Mouse (Mus musculus) lung, postnatal 0 days (tissue): ENCODE data around the gene Icos. TPM values are rescaled to one million over a fixed set of nuclear protein-coding genes. Genes with fewer than 3 reads are reported as not detected.

ENCODE experiments used
- ATAC-seq: fragments of 200-750 bp; cut with Nextera tagmentation; 2 replicates; pipeline ENCODE4 v1.8.0; 2017; ENCODE audit warnings: moderate library complexity
- DNase-seq: peaks from one replicate; pipeline ENCODE4 v3.0.0-alpha.2; 2016; ENCODE audit warnings: low spot score
- H3K27ac ChIP-seq: fragments of 300-500 bp; sonication (generic); 2 replicates; pipeline ENCODE4 v1.5.1; 2014; ENCODE audit warnings: antibody characterized with exemption, mild to moderate bottlenecking, low read length, mixed read lengths
- H3K27me3 ChIP-seq: fragments of 300-500 bp; sonication (generic); replicated peaks from 2 replicates; pipeline ENCODE4 v1.6.1; 2014; ENCODE audit warnings: low read length, mixed read lengths; ENCODE audit not compliant: insufficient read depth
- H3K36me3 ChIP-seq: fragments of 300-500 bp; sonication (generic); 2 replicates; pipeline ENCODE4 v1.6.1; 2014; ENCODE audit warnings: low read length, mixed read lengths; ENCODE audit not compliant: insufficient read depth
- H3K4me1 ChIP-seq: fragments of 300-500 bp; sonication (generic); 2 replicates; pipeline ENCODE4 v1.6.1; 2014; ENCODE audit warnings: antibody characterized with exemption, low read depth, low read length, mixed read lengths; ENCODE audit not compliant: insufficient read depth
- H3K4me2 ChIP-seq: fragments of 300-500 bp; sonication (generic); replicated peaks from 2 replicates; pipeline ENCODE4 v1.6.1; 2014; ENCODE audit warnings: low read depth, mild to moderate bottlenecking, low read length, moderate library complexity, mixed read lengths
- H3K4me3 ChIP-seq: fragments of 300-500 bp; sonication (generic); 2 replicates; pipeline ENCODE4 v1.5.1; 2014; ENCODE audit warnings: low read depth, low read length
- H3K9ac ChIP-seq: fragments of 300-500 bp; sonication (generic); replicated peaks from 2 replicates; pipeline ENCODE4 v1.6.1; 2014; ENCODE audit warnings: low read depth, mild to moderate bottlenecking
- H3K9me3 ChIP-seq: fragments of 300-500 bp; sonication (generic); 2 replicates; pipeline ENCODE4 v1.6.1; 2016; ENCODE audit warnings: low read length, mixed read lengths
- CTCF ChIP-seq: IDR thresholded peaks from 2 replicates; pipeline ENCODE4 v1.5.1; 2016; ENCODE audit warnings: antibody characterized with exemption, mild to moderate bottlenecking
- EP300 ChIP-seq: IDR thresholded peaks from 2 replicates; pipeline ENCODE4 v1.6.1; 2016; ENCODE audit warnings: antibody characterized with exemption, mild to moderate bottlenecking, control low read depth
- WGBS: fragments of 180-500 bp; shearing (Covaris S2); extraction: QIAGEN DNeasy Blood & Tissue Kit; methylation state at CpG from one replicate; pipeline ENCODE4 v1.1.7; 2014; 5-methylcytosine and 5-hydroxymethylcytosine counted together
- polyA plus RNA-seq: library from polyadenylated mRNA; unstranded; fragments of >200 nt; fragmentation: Nextera tagmentation; extraction: Ambion mirVana; gene quantifications from 2 replicates; pipeline ENCODE4 v1.2.1, GENCODE M21; 2015

The Icos gene
- polyA plus RNA-seq, result 0.25 and 0.30 TPM in 2 replicates

- H3K27ac ChIP-seq, result no peak within 1 kb of the TSS
- H3K9me3 ChIP-seq, result no peaks in the 10 kb centered on the region
- no peak within 1 kb of the TSS for H3K4me2 ChIP-seq
- H3K4me3 ChIP-seq, result no peak within 1 kb of the TSS
- no peak for ATAC-seq
- 66% methylated on average over 6 of the region's 6 CpGs for WGBS
- no peak for DNase-seq
- no peak within 1 kb of the TSS for H3K9ac ChIP-seq
- no peaks in the 10 kb centered on the region for H3K36me3 ChIP-seq
- H3K27me3 ChIP-seq, result no peaks in the 10 kb centered on the region
- H3K4me1 ChIP-seq, result no peaks in the 10 kb centered on the region
- TF ChIP-seq EP300 (no peak), CTCF (no peak)
These were observed at the start of gene Icos for GRCm38 (mm10) chr1:60977641-60978040. Icos (plus strand) TSS chr1:60977927.

- H3K4me3 ChIP-seq, result no peak overlapping the region
- no peaks in the 10 kb centered on the region for H3K4me1 ChIP-seq
- H3K4me2 ChIP-seq, result no peak overlapping the region
- no peak for DNase-seq
- H3K36me3 ChIP-seq, result no peaks in the 10 kb centered on the region
- WGBS, result 81% methylated on average over 3 of the region's 3 CpGs
- TF ChIP-seq EP300 (no peak), CTCF (no peak)
- no peak for ATAC-seq
- no peak overlapping the region for H3K27ac ChIP-seq
- H3K9ac ChIP-seq, result no peak overlapping the region
- H3K27me3 ChIP-seq, result no peaks in the 10 kb centered on the region
- H3K9me3 ChIP-seq, result no peaks in the 10 kb centered on the region
These were observed 48.7 kb upstream of the Icos start for GRCm38 (mm10) chr1:60929036-60929435.

GRCm38 (mm10) chr1:60930397-60930796 is 47.3 kb upstream of the Icos start:
- Histone ChIP-seq H3K27me3 (no peaks in the 10 kb centered on the region), H3K9me3 (no peaks in the 10 kb centered on the region), H3K4me3 (no peak overlapping the region), H3K4me2 (no peak overlapping the region), H3K9ac (no peak overlapping the region), H3K36me3 (no peaks in the 10 kb centered on the region), H3K27ac (no peak overlapping the region), H3K4me1 (no peaks in the 10 kb centered on the region)
- 79% methylated on average over 7 of the region's 7 CpGs for WGBS
- DNase-seq, result no peak
- TF ChIP-seq CTCF, result no peak
- TF ChIP-seq EP300, result no peak
- ATAC-seq, result no peak

GRCm38 (mm10) chr1:60935968-60936581 is 41.7 kb upstream of the Icos start:
- Histone ChIP-seq H3K4me3 (no peak overlapping the region), H3K9ac (no peak overlapping the region), H3K9me3 (no peaks in the 10 kb centered on the region), H3K27me3 (no peaks in the 10 kb centered on the region), H3K27ac (no peak overlapping the region), H3K4me2 (no peak overlapping the region), H3K36me3 (no peaks in the 10 kb centered on the region), H3K4me1 (no peaks in the 10 kb centered on the region)
- no peak for ATAC-seq
- TF ChIP-seq EP300, result no peak
- TF ChIP-seq CTCF, result no peak
- 58% methylated on average over 8 of the region's 8 CpGs for WGBS
- DNase-seq, result no peak

GRCm38 (mm10) chr1:60936963-60937711 is 40.6 kb upstream of the Icos start:
- Histone ChIP-seq H3K4me1 (no peaks in the 10 kb centered on the region), H3K9me3 (no peaks in the 10 kb centered on the region), H3K27me3 (no peaks in the 10 kb centered on the region), H3K27ac (no peak overlapping the region), H3K9ac (no peak overlapping the region), H3K36me3 (no peaks in the 10 kb centered on the region), H3K4me3 (no peak overlapping the region), H3K4me2 (no peak overlapping the region)
- no peak for DNase-seq
- WGBS, result 58% methylated on average over 6 of the region's 6 CpGs
- no peak for TF ChIP-seq CTCF
- no peak for TF ChIP-seq EP300
- ATAC-seq, result no peak

GRCm38 (mm10) chr1:60938256-60938655 is 39.5 kb upstream of the Icos start:
- no peak for TF ChIP-seq CTCF
- no peak for TF ChIP-seq EP300
- Histone ChIP-seq H3K9ac (no peak overlapping the region), H3K4me2 (no peak overlapping the region), H3K4me3 (no peak overlapping the region), H3K4me1 (no peaks in the 10 kb centered on the region), H3K9me3 (no peaks in the 10 kb centered on the region), H3K27me3 (no peaks in the 10 kb centered on the region), H3K36me3 (no peaks in the 10 kb centered on the region), H3K27ac (no peak overlapping the region)
- DNase-seq (no peak), ATAC-seq (no peak)
- WGBS, result 44% methylated on average over 2 of the region's 2 CpGs
